In genomic region chr19:5871683-5872082, GRCm38 (mm10) we compare ENCODE assay signal across 9 mouse cellular contexts. TPM values are rescaled to one million over a fixed set of nuclear protein-coding genes. Genes with fewer than 3 reads are reported as not detected.
A peak's percentile ranks its signal among the peaks of the same experiment; 100 is the strongest.
DNase-seq lines count a peak whose midpoint lies in the region; ATAC-seq and TF ChIP-seq lines count a peak whose summit lies in the region.
"Had no signal": no experiment of that assay in that cellular context is flagged by ENCODE, and none has a peak within 500 bp of the region (broad histone marks: within the 10 kb centered on the region; RNA-seq: fewer than 3 reads in every experiment).

No protein-coding gene starts in this region.

- TF ChIP-seq CTCF in lung, postnatal 0 days (IDR thresholded peaks at IDR 0.05) = no peak

- no peaks in the 10 kb centered on the region for H3K9me3 ChIP-seq in forebrain, embryonic 11.5 days (ENCODE audit: control insufficient read depth, low read length)
- H3K9me3 ChIP-seq in forebrain, embryonic 15.5 days = no peaks in the 10 kb centered on the region
- no peaks in the 10 kb centered on the region for H3K9me3 ChIP-seq in lung, postnatal 0 days (ENCODE audit: low read length)
- H3K9me3 ChIP-seq in limb, embryonic 12.5 days = no peaks in the 10 kb centered on the region
- H3K9me3 ChIP-seq in neural tube, embryonic 14.5 days (ENCODE audit: control insufficient read depth, low read length) = no peaks in the 10 kb centered on the region

- no peak overlapping the region for H3K9ac ChIP-seq in forebrain, embryonic 11.5 days (ENCODE audit: low read length)
- no peak overlapping the region for H3K9ac ChIP-seq in forebrain, embryonic 15.5 days (replicated peaks)
- no peak overlapping the region for H3K9ac ChIP-seq in lung, postnatal 0 days (replicated peaks; ENCODE audit: low read depth)
- 0 out of 2 replicates have a peak overlapping the region, but pooled peaks have one; percentile 38 for H3K9ac ChIP-seq in limb, embryonic 12.5 days (replicated peaks)
- peak overlapping the region; percentile 28; the same call in 1 of the 2 replicates for H3K9ac ChIP-seq in neural tube, embryonic 14.5 days (replicated peaks; ENCODE audit: low read depth, low read length)

- 0 out of 2 replicates have a peak overlapping the region, but pooled peaks have one; percentile 26 for H3K4me2 ChIP-seq in forebrain, embryonic 11.5 days (ENCODE audit: low read depth, low read length, severe bottlenecking)
- no peak overlapping the region for H3K4me2 ChIP-seq in forebrain, embryonic 15.5 days (replicated peaks)
- peak overlapping the region; percentile 36 for H3K4me2 ChIP-seq in lung, postnatal 0 days (replicated peaks; ENCODE audit: low read depth, low read length)
- H3K4me2 ChIP-seq in limb, embryonic 12.5 days = peak overlapping the region; percentile 45
- no peak overlapping the region for H3K4me2 ChIP-seq in neural tube, embryonic 14.5 days (ENCODE audit: low read depth, low read length)

- no peaks in the 10 kb centered on the region; the same call in 1 of the 2 replicates for H3K36me3 ChIP-seq in forebrain, embryonic 11.5 days (ENCODE audit: control insufficient read depth, insufficient read depth, low read length)
- peaks cover 11% of the 10 kb centered on the region; the same call in 1 of the 2 replicates for H3K36me3 ChIP-seq in forebrain, embryonic 15.5 days
- H3K36me3 ChIP-seq in lung, postnatal 0 days (ENCODE audit: insufficient read depth, low read length) = peaks cover 20% of the 10 kb centered on the region; the same call in 1 of the 2 replicates
- peaks cover 57% of the 10 kb centered on the region for H3K36me3 ChIP-seq in limb, embryonic 12.5 days
- peaks cover 13% of the 10 kb centered on the region for H3K36me3 ChIP-seq in neural tube, embryonic 14.5 days (ENCODE audit: control insufficient read depth, insufficient read depth, low read length)

- H3K4me1 ChIP-seq in forebrain, embryonic 11.5 days (replicated peaks; ENCODE audit: control insufficient read depth, insufficient read depth, low read length) = peaks cover 10% of the 10 kb centered on the region
- peaks cover 27% of the 10 kb centered on the region for H3K4me1 ChIP-seq in forebrain, embryonic 15.5 days
- peaks cover 18% of the 10 kb centered on the region for H3K4me1 ChIP-seq in lung, postnatal 0 days (ENCODE audit: insufficient read depth, low read depth, low read length)
- H3K4me1 ChIP-seq in limb, embryonic 12.5 days (replicated peaks) = peaks cover 45% of the 10 kb centered on the region
- peaks cover 14% of the 10 kb centered on the region for H3K4me1 ChIP-seq in neural tube, embryonic 14.5 days (ENCODE audit: control insufficient read depth, insufficient read depth, low read length)

- no peak for TF ChIP-seq EP300 in lung, postnatal 0 days (IDR thresholded peaks at IDR 0.05)

- ATAC-seq in forebrain, embryonic 11.5 days (replicated peaks; ENCODE audit: low FRiP score) = no peak
- no peak for ATAC-seq in forebrain, embryonic 15.5 days (replicated peaks)
- peak; percentile 2; the same call in 1 of the 2 replicates for ATAC-seq in lung, postnatal 0 days
- ATAC-seq in limb, embryonic 12.5 days (ENCODE audit: insufficient number of reproducible peaks, insufficient read depth, low FRiP score, low TSS enrichment, low read depth) = no peak
- no peak for ATAC-seq in neural tube, embryonic 14.5 days (ENCODE audit: low read depth)

- H3K27ac ChIP-seq in forebrain, embryonic 11.5 days (ENCODE audit: low read depth, low read length) = peak overlapping the region; percentile 37; the same call in 1 of the 2 replicates
- no peak overlapping the region for H3K27ac ChIP-seq in forebrain, embryonic 15.5 days (replicated peaks)
- peak overlapping the region; percentile 60 for H3K27ac ChIP-seq in lung, postnatal 0 days (ENCODE audit: low read length)
- peak overlapping the region; percentile 90 for H3K27ac ChIP-seq in limb, embryonic 12.5 days
- peak overlapping the region; percentile 57; the same call in 1 of the 2 replicates for H3K27ac ChIP-seq in neural tube, embryonic 14.5 days (ENCODE audit: low read depth, low read length)
- H3K27ac ChIP-seq: layer of hippocampus, adult 2 months had no signal

- no peak for DNase-seq in forebrain, embryonic 11.5 days (ENCODE audit: low spot score)
- peak; percentile 19 for DNase-seq in lung, postnatal 0 days (ENCODE audit: low spot score)
- DNase-seq in lung, postnatal 25 days (ENCODE audit: low spot score) = no peak
- DNase-seq in spleen, postnatal 10 days (ENCODE audit: low spot score in 2 of 2) = no peak
- DNase-seq in layer of hippocampus, postnatal 14 days (ENCODE audit: low spot score in 2 of 2) = no peak

- 61% methylated on average over 6 of the region's 6 CpGs for WGBS in forebrain, embryonic 11.5 days
- WGBS in forebrain, embryonic 15.5 days = 60% methylated on average over 6 of the region's 6 CpGs
- 40% methylated on average over 3 of the region's 6 CpGs for WGBS in lung, postnatal 0 days
- WGBS in limb, embryonic 12.5 days = 48% methylated on average over 6 of the region's 6 CpGs
- 58% methylated on average over 6 of the region's 6 CpGs for WGBS in neural tube, embryonic 14.5 days

- H3K4me3 ChIP-seq in forebrain, embryonic 11.5 days (ENCODE audit: low read depth, low read length) = no peak overlapping the region
- no peak overlapping the region for H3K4me3 ChIP-seq in forebrain, embryonic 15.5 days
- H3K4me3 ChIP-seq in lung, postnatal 0 days (ENCODE audit: low read depth, low read length) = no peak overlapping the region
- peak overlapping the region; percentile 18 for H3K4me3 ChIP-seq in limb, embryonic 12.5 days (replicated peaks)
- H3K4me3 ChIP-seq in neural tube, embryonic 14.5 days (ENCODE audit: low read depth, low read length) = no peak overlapping the region
- H3K4me3 ChIP-seq: layer of hippocampus, adult 2 months had no signal

- H3K27me3 ChIP-seq in forebrain, embryonic 11.5 days (ENCODE audit: control insufficient read depth, insufficient read depth, low read length) = no peaks in the 10 kb centered on the region
- no peaks in the 10 kb centered on the region for H3K27me3 ChIP-seq in forebrain, embryonic 15.5 days
- no peaks in the 10 kb centered on the region for H3K27me3 ChIP-seq in lung, postnatal 0 days (replicated peaks; ENCODE audit: insufficient read depth, low read length)
- no peaks in the 10 kb centered on the region for H3K27me3 ChIP-seq in limb, embryonic 12.5 days
- no peaks in the 10 kb centered on the region for H3K27me3 ChIP-seq in neural tube, embryonic 14.5 days (ENCODE audit: control insufficient read depth, insufficient read depth, low read length)

RNA-seq across cellular contexts. Expression of gene Frmd8, which starts 3.4 kb away (rescaled TPM):
- polyA plus RNA-seq in forebrain, embryonic 11.5 days (2014; fragmentation: Nextera tagmentation; extraction: Ambion mirVana) = 20.4 and 24.5 TPM in 2 replicates
- polyA plus RNA-seq in forebrain, embryonic 15.5 days (2015; fragmentation: Nextera tagmentation; extraction: Ambion mirVana) = 19.5 and 23.3 TPM in 2 replicates
- 33.9 and 35.1 TPM in 2 replicates for polyA plus RNA-seq in lung, postnatal 0 days (2015; fragmentation: Nextera tagmentation; extraction: Ambion mirVana)
- 37.2 and 41.4 TPM in 2 replicates for polyA plus RNA-seq in limb, embryonic 12.5 days (2016; fragmentation: Nextera tagmentation; extraction: Ambion mirVana)
- polyA plus RNA-seq in neural tube, embryonic 14.5 days (2014; fragmentation: Nextera tagmentation; extraction: Ambion mirVana) = 9.4 and 12.7 TPM in 2 replicates
- total RNA-seq in layer of hippocampus, postnatal 14 days (2021) = 10 to 100 TPM; 19.8 to 20.1 TPM

RNA-seq across cellular contexts. Expression of gene Slc25a45, which starts 5.9 kb away (rescaled TPM):
- polyA plus RNA-seq in forebrain, embryonic 11.5 days (2014; fragmentation: Nextera tagmentation; extraction: Ambion mirVana) = 0.90 and 1.1 TPM in 2 replicates
- polyA plus RNA-seq in forebrain, embryonic 15.5 days (2015; fragmentation: Nextera tagmentation; extraction: Ambion mirVana) = 1.2 and 1.7 TPM in 2 replicates
- 8.4 and 10.2 TPM in 2 replicates for polyA plus RNA-seq in lung, postnatal 0 days (2015; fragmentation: Nextera tagmentation; extraction: Ambion mirVana)
- polyA plus RNA-seq in limb, embryonic 12.5 days (2016; fragmentation: Nextera tagmentation; extraction: Ambion mirVana) = 1.2 and 2.1 TPM in 2 replicates
- polyA plus RNA-seq in neural tube, embryonic 14.5 days (2014; fragmentation: Nextera tagmentation; extraction: Ambion mirVana) = 0.59 and 1.3 TPM in 2 replicates
- 1 to 10 TPM; 3.6 to 3.7 TPM for total RNA-seq in layer of hippocampus, postnatal 14 days (2021)

RNA-seq across cellular contexts. Expression of gene Tigd3, which starts 22.3 kb away (rescaled TPM):
- polyA plus RNA-seq in forebrain, embryonic 11.5 days (2014; fragmentation: Nextera tagmentation; extraction: Ambion mirVana) = 10.1 and 10.7 TPM in 2 replicates
- 12.9 and 14.3 TPM in 2 replicates for polyA plus RNA-seq in forebrain, embryonic 15.5 days (2015; fragmentation: Nextera tagmentation; extraction: Ambion mirVana)
- 1.3 and 1.5 TPM in 2 replicates for polyA plus RNA-seq in lung, postnatal 0 days (2015; fragmentation: Nextera tagmentation; extraction: Ambion mirVana)
- polyA plus RNA-seq in limb, embryonic 12.5 days (2016; fragmentation: Nextera tagmentation; extraction: Ambion mirVana) = 5.5 and 6.6 TPM in 2 replicates
- polyA plus RNA-seq in neural tube, embryonic 14.5 days (2014; fragmentation: Nextera tagmentation; extraction: Ambion mirVana) = 11.4 and 12.8 TPM in 2 replicates
- total RNA-seq in layer of hippocampus, postnatal 14 days (2021) = 1 to 10 TPM; 3.4 to 4.2 TPM

RNA-seq across cellular contexts. Expression of gene Dpf2, which starts 41.1 kb away (rescaled TPM):
- 232 and 246 TPM in 2 replicates for polyA plus RNA-seq in forebrain, embryonic 11.5 days (2014; fragmentation: Nextera tagmentation; extraction: Ambion mirVana)
- 120 and 137 TPM in 2 replicates for polyA plus RNA-seq in forebrain, embryonic 15.5 days (2015; fragmentation: Nextera tagmentation; extraction: Ambion mirVana)
- polyA plus RNA-seq in lung, postnatal 0 days (2015; fragmentation: Nextera tagmentation; extraction: Ambion mirVana) = 77.7 and 78.0 TPM in 2 replicates
- 192 and 199 TPM in 2 replicates for polyA plus RNA-seq in limb, embryonic 12.5 days (2016; fragmentation: Nextera tagmentation; extraction: Ambion mirVana)
- polyA plus RNA-seq in neural tube, embryonic 14.5 days (2014; fragmentation: Nextera tagmentation; extraction: Ambion mirVana) = 85.3 and 102 TPM in 2 replicates
- 10 to 100 TPM; 78.1 to 92.3 TPM for total RNA-seq in layer of hippocampus, postnatal 14 days (2021)

RNA-seq across cellular contexts. Expression of gene Cdc42ep2, which starts 52.9 kb away (rescaled TPM):
- polyA plus RNA-seq in forebrain, embryonic 11.5 days (2014; fragmentation: Nextera tagmentation; extraction: Ambion mirVana) = 1.8 and 2.5 TPM in 2 replicates
- 9.1 and 10.1 TPM in 2 replicates for polyA plus RNA-seq in forebrain, embryonic 15.5 days (2015; fragmentation: Nextera tagmentation; extraction: Ambion mirVana)
- polyA plus RNA-seq in lung, postnatal 0 days (2015; fragmentation: Nextera tagmentation; extraction: Ambion mirVana) = 21.3 and 23.2 TPM in 2 replicates
- 2.7 and 3.0 TPM in 2 replicates for polyA plus RNA-seq in limb, embryonic 12.5 days (2016; fragmentation: Nextera tagmentation; extraction: Ambion mirVana)
- 16.7 and 17.4 TPM in 2 replicates for polyA plus RNA-seq in neural tube, embryonic 14.5 days (2014; fragmentation: Nextera tagmentation; extraction: Ambion mirVana)
- 1 to 10 TPM; 4.7 to 5.7 TPM for total RNA-seq in layer of hippocampus, postnatal 14 days (2021)

Comparison
In these comparisons a context has a peak if more than half of its experiments do, and no peak if none do; other contexts are left out.
1. H3K4me2 ChIP-seq: peak in forebrain, embryonic 11.5 days (single experiment), lung, postnatal 0 days (single experiment) and limb, embryonic 12.5 days (single experiment); none in forebrain, embryonic 15.5 days (single experiment) and neural tube, embryonic 14.5 days (single experiment).
2. H3K9ac ChIP-seq: peak in limb, embryonic 12.5 days (single experiment) and neural tube, embryonic 14.5 days (single experiment); none in forebrain, embryonic 11.5 days (single experiment), forebrain, embryonic 15.5 days (single experiment) and lung, postnatal 0 days (single experiment).